Mouse (Mus musculus) olfactory bulb, adult 2 months (tissue): ENCODE measurements around the gene Adat3.

ENCODE experiments used
- CTCF ChIP-seq: fragments of 200-500 bp; IDR thresholded peaks from 2 replicates; pipeline ENCODE4 v1.5.1; 2012; ENCODE audit warnings: low read depth, mild to moderate bottlenecking, low read length, moderate library complexity; ENCODE audit not compliant: insufficient read depth
- POLR2A ChIP-seq: fragments of 200-500 bp; IDR thresholded peaks from 2 replicates; pipeline ENCODE4 v1.6.1; 2012; ENCODE audit warnings: mild to moderate bottlenecking, low read depth, low read length, moderate library complexity; ENCODE audit not compliant: insufficient read depth

DNA sequence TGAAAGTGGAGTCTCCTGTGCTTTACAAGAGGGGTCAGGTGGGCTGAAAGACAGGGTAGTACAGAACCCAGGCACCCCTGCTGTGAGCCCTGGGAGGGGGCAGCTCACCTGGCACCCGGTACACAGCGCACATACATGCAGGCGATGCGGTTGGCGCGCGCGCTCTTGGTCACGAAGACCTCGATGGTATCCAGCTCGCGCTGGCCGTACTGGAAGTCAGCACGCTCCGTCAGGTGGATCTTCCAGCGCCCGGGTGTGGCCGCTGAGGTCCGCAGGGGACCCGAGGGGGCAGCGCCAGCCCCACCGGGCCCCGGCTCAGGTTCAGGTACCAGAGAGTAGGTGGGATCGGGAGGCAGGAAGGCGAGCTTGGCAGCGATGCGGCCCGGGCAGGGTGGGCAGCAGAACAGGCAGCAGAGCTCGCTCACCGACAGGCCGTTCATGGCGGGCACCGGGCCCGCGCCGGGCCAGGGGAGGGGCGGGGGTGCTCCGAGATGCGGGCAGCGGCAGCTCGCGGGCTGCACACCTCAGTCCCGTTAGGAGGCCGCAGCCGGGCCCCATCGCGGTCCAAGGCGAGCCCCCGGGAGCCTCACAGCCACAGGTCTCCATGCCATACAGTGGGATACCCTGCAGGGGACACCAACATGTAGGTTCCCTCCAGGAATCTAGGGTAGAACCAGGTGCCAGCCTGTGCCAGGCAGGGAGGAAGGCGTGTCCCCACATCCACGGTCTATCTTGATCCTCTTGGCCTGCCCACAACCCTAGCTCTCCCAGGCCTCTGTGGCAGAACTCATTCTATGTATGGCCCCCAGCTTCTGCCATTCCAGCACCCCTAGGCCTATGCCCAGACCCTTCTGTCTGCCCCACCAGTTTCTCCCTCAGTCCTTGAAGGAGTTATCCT lies 16.0 kb upstream of the Adat3 start:
- TF ChIP-seq POLR2A, result no peak
- no peak for TF ChIP-seq CTCF
